Mouse (Mus musculus): ENCODE results near the gene C2cd4c.

GRCm38 (mm10) chr10:79661861-79662260, 48.0 kb upstream of the C2cd4c start:
- no peak for TF ChIP-seq CTCF (IDR thresholded peaks at IDR 0.05; ENCODE audit: low read depth)
- no peak for TF ChIP-seq EP300 (IDR thresholded peaks at IDR 0.05; ENCODE audit: low read depth)
